Mouse (Mus musculus): ENCODE measurements at regions not wholly inside any gene's neighbourhood (a gene's known extent, or its start where the extent isn't known, plus 50 kb on each side); places are given as distances from the start of the nearest gene placed in this dataset.

GRCm38 (mm10) chr14:76798925-76799428 lies 237.6 kb upstream of the Ccdc122 start:
- DNase-seq (ENCODE audit: extremely low spot score in 1 of 2, low spot score in 1 of 2): no peak

DNA sequence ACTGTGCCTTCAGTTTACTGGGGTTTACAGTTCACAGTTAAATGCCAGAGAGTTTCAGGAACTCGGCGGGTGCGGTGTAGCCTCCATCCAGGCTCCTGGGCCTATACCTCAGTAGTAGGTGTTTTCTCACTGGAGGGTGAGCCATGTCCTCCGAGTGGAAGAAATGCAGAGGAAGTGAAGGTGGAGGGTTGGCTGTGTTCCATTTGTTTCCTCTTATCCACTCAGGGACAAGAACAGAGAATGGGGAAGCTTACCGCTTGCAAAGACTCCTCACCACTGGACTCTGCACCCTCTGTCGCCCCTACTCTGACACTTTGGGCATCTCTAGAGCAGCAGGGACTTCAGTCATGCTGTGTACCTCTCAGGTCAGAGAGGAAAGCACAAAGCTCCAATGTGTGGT lies 238.1 kb upstream of the Ccdc122 start:
- DNase-seq (ENCODE audit: extremely low spot score in 1 of 2, low spot score in 1 of 2): no peak

DNA sequence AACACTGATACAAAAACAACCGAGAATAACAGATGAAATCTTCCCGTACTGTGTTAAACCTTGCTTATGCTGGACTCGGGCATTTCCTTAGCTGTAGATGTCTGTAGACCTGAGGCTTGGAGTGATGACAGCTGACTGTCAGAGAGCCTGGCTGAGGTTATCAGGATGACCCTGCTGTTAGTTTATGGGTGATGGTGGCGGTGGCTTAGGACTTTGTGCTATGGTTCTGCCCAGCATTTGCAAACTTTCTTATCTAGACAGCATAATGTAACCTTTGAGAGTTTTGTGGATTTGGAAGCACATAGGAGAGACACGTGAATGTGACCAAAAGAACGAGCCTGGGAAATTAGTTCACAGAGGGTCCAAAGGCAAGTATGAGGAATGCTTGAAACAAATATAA lies 239.1 kb upstream of the Ccdc122 start:
- no peak for DNase-seq (ENCODE audit: extremely low spot score in 1 of 2, low spot score in 1 of 2)

DNA sequence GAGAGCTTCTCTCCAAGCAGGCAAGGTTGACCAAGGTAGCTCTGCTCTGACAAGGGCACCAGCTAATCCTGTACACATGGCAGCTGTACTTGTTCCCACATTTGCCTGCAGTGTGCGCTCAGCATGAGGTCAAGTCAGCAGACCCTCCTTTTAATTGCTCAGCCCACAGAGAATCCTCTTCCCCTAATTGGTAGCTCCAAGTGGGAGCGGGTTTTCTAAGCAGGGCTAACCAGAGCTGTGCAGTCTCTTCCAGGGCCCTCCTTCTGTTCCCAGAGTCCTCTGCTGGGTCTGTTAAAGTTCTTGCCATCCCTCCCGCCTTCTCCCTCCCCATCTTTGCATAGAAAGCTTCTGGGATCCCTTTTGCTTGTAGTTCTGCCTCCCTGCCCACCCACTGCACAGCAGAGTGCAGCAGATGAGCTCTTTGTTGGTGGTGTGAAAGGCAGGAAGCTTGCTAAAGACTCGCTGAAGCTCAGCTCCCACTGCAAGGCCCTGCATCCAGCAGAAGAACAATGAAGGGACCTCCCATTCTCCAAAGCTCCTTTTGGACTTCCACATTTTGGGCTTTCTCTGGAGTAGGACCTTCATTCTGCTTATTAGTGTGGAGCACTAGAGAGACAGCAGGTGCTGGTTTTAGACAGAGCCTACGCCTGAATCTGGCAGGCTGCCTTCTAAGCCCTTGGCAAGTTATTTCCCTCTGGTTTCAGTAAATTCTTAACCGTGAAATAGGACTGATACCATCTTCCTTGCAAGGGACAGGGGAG lies 235.3 kb upstream of the Serp2 start:
- peak; percentile 38 for DNase-seq (ENCODE audit: extremely low spot score in 1 of 2, low spot score in 1 of 2)

DNA sequence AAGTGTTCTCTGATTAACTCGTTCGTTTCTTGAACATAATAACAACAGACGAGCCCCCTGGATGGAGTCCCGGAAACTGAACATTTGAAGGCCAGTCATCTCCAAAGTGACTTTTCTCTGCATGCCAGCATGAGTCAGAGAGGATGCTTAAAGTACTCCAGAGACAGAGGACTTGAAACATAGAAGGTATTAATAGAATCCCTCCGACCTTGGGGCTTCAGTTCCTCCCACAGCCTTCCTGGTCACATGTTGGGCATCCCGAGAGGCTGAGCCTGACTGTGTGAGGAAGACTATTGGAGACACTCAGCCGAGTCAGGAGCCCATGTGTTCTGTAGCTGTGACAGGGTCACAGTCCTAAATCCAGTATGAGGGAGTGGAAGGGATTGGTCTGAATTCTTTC lies 232.7 kb upstream of the Serp2 start:
- DNase-seq (ENCODE audit: extremely low spot score in 1 of 2, low spot score in 1 of 2): no peak

GRCm38 (mm10) chr14:76787601-76788000 lies 230.9 kb upstream of the Serp2 start:
- DNase-seq (ENCODE audit: extremely low spot score in 1 of 2, low spot score in 1 of 2): no peak

DNA sequence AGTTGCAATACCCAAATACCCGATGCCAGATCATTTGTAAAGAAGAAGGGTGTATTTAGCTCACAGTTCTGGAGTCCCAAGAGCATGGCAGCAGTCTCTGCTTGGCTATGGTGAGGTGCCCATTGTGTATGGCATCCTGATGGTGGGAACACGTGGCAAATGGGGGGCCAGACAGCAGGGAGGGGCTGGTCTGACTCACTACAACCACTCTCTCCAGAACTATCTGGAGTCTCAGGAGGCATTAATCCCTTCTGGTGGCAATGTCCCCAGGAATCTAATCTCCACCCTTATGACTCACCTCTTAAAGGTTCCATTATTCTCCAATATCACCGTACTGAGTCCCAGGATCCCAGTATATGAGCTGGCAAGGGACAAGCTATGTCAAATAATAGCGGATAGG lies 229.5 kb upstream of the Serp2 start:
- no peak for DNase-seq (ENCODE audit: extremely low spot score in 1 of 2, low spot score in 1 of 2)

GRCm38 (mm10) chr14:76781524-76781880 lies 224.8 kb upstream of the Serp2 start:
- DNase-seq (ENCODE audit: extremely low spot score in 1 of 2, low spot score in 1 of 2): no peak

- DNase-seq (ENCODE audit: extremely low spot score in 1 of 2, low spot score in 1 of 2): no peak
Measured at GRCm38 (mm10) chr14:76780572-76781523, 224.2 kb upstream of the Serp2 start.

DNA sequence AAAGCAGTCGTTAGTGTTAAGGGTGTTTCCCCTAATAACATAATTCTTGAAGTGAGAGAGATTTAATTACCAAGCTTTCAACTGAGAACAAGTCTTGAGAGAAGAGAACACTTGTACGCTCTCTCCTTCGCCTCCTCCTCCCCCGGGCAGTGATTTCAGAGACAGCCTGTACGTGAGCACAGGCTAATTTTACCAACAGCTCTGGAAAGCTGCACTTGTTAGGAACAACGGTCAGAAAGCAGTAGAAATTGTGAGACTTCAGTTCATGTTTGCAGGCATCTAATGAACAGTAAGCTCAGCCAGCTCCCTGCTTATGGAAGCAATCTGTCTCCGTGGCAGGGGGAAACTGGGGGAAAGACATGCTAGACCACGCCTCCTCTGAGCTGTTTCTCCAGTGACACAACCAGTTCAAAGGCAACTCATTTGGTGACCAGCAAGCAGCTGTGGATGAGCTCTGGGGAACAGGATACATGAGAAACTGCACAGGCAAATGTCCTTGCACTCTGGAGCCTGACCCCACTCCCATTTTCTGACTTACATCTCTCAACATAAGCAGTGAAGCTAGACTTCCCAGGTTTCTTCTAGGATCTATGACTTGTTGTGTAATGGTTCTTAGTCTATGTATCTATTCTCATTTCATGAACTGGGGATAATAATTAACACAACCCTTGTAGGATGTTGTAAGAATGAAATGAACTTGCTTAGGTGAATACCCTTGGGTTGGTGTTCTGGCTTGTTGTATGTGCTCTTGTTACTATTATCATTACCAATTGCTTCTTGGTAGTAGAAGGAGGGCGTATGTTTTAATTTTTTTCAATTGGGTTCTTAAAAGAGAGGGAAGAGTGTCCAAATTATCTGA lies 222.1 kb upstream of the Serp2 start:
- DNase-seq (ENCODE audit: extremely low spot score in 1 of 2, low spot score in 1 of 2): no peak

- DNase-seq (ENCODE audit: extremely low spot score in 1 of 2, low spot score in 1 of 2): no peak
Measured at GRCm38 (mm10) chr14:76775387-76775924, 218.8 kb upstream of the Serp2 start.

DNA sequence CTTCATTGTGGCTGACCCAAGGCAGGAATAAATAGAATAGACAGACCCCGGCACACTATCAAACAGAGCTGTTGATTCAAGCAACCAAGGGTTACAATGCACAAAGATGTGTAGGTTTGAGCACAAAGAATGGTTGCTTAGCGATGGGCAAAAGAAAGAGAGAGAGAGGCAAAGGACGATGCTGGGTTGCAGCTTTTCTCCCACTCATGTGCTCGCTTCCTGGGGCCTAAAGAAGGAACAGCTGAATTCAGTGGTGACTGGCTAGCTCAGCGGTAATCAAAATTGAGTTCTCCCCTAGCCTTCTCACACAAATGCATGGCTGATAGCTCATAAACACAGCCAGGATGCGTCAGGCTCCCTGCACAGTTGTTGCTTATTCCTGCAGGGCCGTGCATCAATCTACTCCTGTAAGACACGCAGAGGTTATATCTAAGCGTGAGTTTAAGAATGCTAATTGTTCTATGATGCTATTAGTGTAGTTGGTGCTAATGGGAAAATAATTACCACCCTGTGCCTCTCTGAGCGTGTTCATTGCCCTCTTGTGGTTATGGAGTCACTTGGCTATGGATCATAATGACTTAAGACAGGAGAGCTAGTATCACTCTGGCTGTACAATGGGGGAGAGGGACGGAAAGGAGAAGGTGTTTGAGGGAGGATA lies 216.2 kb upstream of the Serp2 start:
- DNase-seq (ENCODE audit: extremely low spot score in 1 of 2, low spot score in 1 of 2): no peak

- DNase-seq (ENCODE audit: extremely low spot score in 1 of 2, low spot score in 1 of 2): no peak
Measured at GRCm38 (mm10) chr14:76770106-76770505, 213.4 kb upstream of the Serp2 start.

GRCm38 (mm10) chr14:76767301-76767700 lies 210.6 kb upstream of the Serp2 start:
- no peak for DNase-seq (ENCODE audit: extremely low spot score in 1 of 2, low spot score in 1 of 2)

- DNase-seq (ENCODE audit: extremely low spot score in 1 of 2, low spot score in 1 of 2): no peak
Measured at GRCm38 (mm10) chr14:76766186-76766713, 209.6 kb upstream of the Serp2 start.

DNA sequence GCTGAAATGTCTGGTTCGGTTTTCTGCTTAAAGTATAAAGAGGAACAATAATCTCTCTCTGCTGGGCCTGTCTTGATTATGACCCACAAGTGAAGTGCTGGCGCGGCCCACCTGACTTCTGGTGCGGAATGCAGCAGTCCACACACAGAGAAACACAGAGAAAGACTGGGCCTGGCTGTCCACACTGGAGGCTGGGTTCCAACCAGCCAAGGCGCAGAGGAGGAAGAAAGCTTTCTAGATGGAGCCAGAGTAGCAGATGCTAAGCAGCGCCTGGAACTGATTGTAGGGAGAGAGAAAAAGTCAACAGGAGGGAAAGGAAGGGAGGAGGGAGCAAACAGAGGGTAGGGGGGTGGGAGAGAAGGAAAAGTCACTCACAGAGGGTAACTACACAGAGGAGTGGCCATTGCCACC lies 208.4 kb upstream of the Serp2 start:
- peak in 1 of 2 experiments; percentile 32 for DNase-seq (ENCODE audit: extremely low spot score in 1 of 2, low spot score in 1 of 2)

GRCm38 (mm10) chr14:76764390-76764796 lies 207.7 kb upstream of the Serp2 start:
- DNase-seq (ENCODE audit: extremely low spot score in 1 of 2, low spot score in 1 of 2): no peak

DNA sequence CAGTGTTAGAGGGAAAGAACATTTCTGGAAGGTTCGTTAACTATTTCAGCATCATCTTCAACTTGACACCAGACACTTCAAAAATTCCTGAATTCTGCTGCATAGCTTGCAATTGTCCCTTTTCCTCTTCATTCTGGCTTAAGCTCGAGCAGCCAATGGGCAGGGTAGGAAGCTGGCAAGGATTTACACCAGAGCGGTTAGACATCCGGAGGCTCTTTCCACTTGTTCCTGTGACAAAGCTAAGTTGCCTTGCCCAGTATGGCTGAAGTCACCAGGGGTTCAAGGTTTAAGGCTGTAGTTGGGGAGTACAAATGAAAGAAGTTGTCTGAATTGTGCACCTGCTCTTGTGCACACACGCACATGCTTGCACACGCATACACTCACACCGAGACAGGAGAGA lies 206.8 kb upstream of the Serp2 start:
- no peak for DNase-seq (ENCODE audit: extremely low spot score in 1 of 2, low spot score in 1 of 2)

DNA sequence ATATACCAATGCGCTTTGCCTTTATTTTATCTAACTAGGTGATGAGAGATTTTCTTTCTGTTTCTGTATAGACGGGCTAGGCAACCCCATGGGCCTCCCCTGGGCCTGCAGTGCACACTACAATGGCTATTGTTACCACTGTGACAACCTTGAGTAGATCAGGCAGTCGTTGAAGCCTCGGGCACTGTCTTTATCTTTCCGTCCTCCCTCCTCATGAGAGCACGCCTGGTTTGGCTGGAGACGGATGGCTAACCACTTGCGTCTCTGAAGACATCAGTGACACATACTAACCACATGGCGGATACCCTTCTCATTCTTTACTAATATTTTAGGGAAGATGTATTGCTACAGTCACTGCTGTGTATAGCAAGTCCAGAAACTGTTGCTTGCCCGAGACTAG lies 206.1 kb upstream of the Serp2 start:
- DNase-seq (ENCODE audit: extremely low spot score in 1 of 2, low spot score in 1 of 2): no peak
